Mouse (Mus musculus) bone marrow, adult 2 months (tissue): ENCODE results near the gene Fam117a.

ENCODE experiments used
- CTCF ChIP-seq: fragments of 200-500 bp; IDR thresholded peaks from 2 replicates; pipeline ENCODE4 v1.5.1; 2011; ENCODE audit warnings: low read length, control low read depth; ENCODE audit not compliant: control insufficient read depth, insufficient read depth
- POLR2A ChIP-seq: fragments of 200-500 bp; IDR thresholded peaks from 2 replicates; pipeline ENCODE4 v1.6.1; 2011; ENCODE audit warnings: low read depth, mild to moderate bottlenecking, control low read depth, low read length, borderline replicate concordance; ENCODE audit not compliant: control insufficient read depth

- no peak for TF ChIP-seq POLR2A
- TF ChIP-seq CTCF = no peak
These were observed 2.3 kb upstream of the Fam117a start for GRCm38 (mm10) chr11:95334448-95335060.
